ENCODE assay signal across 27 mouse cellular contexts in genomic region chr10:102931445-102931844, GRCm38 (mm10).
DNase-seq lines count a peak whose midpoint lies in the region; ATAC-seq lines count a peak whose summit lies in the region.
"Had no signal": no experiment of that assay in that cellular context is flagged by ENCODE, and none has a peak within 500 bp of the region (broad histone marks: within the 10 kb centered on the region; RNA-seq: fewer than 3 reads in every experiment).

No protein-coding gene starts in this region.

- H3K27ac ChIP-seq in liver, embryonic 11.5 days (ENCODE audit: low read depth, low read length): no peak overlapping the region
- no peak overlapping the region for H3K27ac ChIP-seq in liver, embryonic 13.5 days
- H3K27ac ChIP-seq in liver, embryonic 16.5 days (ENCODE audit: low read length): no peak overlapping the region
- H3K27ac ChIP-seq: gastrocnemius, adult 2 months; heart, embryonic 15.5 days; hindbrain, embryonic 10.5 days; hindbrain, embryonic 13.5 days had no signal

- H3K27me3 ChIP-seq in liver, embryonic 11.5 days (replicated peaks; ENCODE audit: control insufficient read depth, insufficient read depth, low read length): no peaks in the 10 kb centered on the region
- no peaks in the 10 kb centered on the region for H3K27me3 ChIP-seq in liver, embryonic 13.5 days
- H3K27me3 ChIP-seq in liver, embryonic 16.5 days (ENCODE audit: control insufficient read depth, insufficient read depth, low read depth, low read length): no peaks in the 10 kb centered on the region
- H3K27me3 ChIP-seq: heart, embryonic 12.5 days; heart, embryonic 15.5 days; hindbrain, embryonic 13.5 days had no signal

- no peak overlapping the region for H3K4me3 ChIP-seq in liver, embryonic 11.5 days (ENCODE audit: low read depth, low read length)
- no peak overlapping the region for H3K4me3 ChIP-seq in liver, embryonic 13.5 days (replicated peaks)
- no peak overlapping the region for H3K4me3 ChIP-seq in liver, embryonic 16.5 days (ENCODE audit: low read depth, low read length)
- H3K4me3 ChIP-seq: gastrocnemius, adult 2 months; heart, embryonic 12.5 days; heart, embryonic 15.5 days; hindbrain, embryonic 10.5 days; hindbrain, embryonic 13.5 days had no signal

- H3K36me3 ChIP-seq in liver, embryonic 11.5 days (ENCODE audit: control insufficient read depth, insufficient read depth, low read length): no peaks in the 10 kb centered on the region
- H3K36me3 ChIP-seq in liver, embryonic 13.5 days: no peaks in the 10 kb centered on the region
- H3K36me3 ChIP-seq in liver, embryonic 16.5 days (ENCODE audit: control insufficient read depth, insufficient read depth): no peaks in the 10 kb centered on the region
- H3K36me3 ChIP-seq: heart, embryonic 12.5 days; heart, embryonic 15.5 days; hindbrain, embryonic 10.5 days; hindbrain, embryonic 13.5 days had no signal

- H3K4me2 ChIP-seq in liver, embryonic 11.5 days: no peak overlapping the region
- no peak overlapping the region for H3K4me2 ChIP-seq in liver, embryonic 13.5 days
- no peak overlapping the region for H3K4me2 ChIP-seq in liver, embryonic 16.5 days (ENCODE audit: low read depth, low read length)
- H3K4me2 ChIP-seq: heart, embryonic 12.5 days; heart, embryonic 15.5 days; hindbrain, embryonic 13.5 days had no signal

- DNase-seq in liver, embryonic 11.5 days (ENCODE audit: low spot score): no peak
- DNase-seq in liver: no peak
- peak; percentile 0 for DNase-seq in liver, embryonic 13.5 days
- DNase-seq in spleen, adult 18-20 months: no peak
- DNase-seq in layer of hippocampus, adult 11-12 months (ENCODE audit: low spot score): no peak
- DNase-seq: adrenal gland, postnatal 10 days; adrenal gland, postnatal 36 days; cerebellum, adult 11 months; cerebellum, adult 2 months; cerebellum, adult 9-11 months; cerebellum, postnatal 36 days; forebrain, postnatal 0 days; gastrocnemius, adult 2 months; gastrocnemius, postnatal 14 days; heart, adult 18-20 months; heart, postnatal 10 days; heart, postnatal 36 days had no signal

- 31% methylated on average over 3 of the region's 3 CpGs for WGBS in liver, embryonic 11.5 days
- WGBS in liver, embryonic 13.5 days (ENCODE audit: insufficient replicate concordance): 36% methylated on average over 3 of the region's 3 CpGs
- 32% methylated on average over 3 of the region's 3 CpGs for WGBS in liver, embryonic 16.5 days (ENCODE audit: insufficient replicate concordance)

- no peaks in the 10 kb centered on the region for H3K9me3 ChIP-seq in liver, embryonic 11.5 days (ENCODE audit: control insufficient read depth, low read length)
- H3K9me3 ChIP-seq in liver, embryonic 13.5 days (replicated peaks): no peaks in the 10 kb centered on the region
- no peaks in the 10 kb centered on the region for H3K9me3 ChIP-seq in liver, embryonic 16.5 days (replicated peaks; ENCODE audit: control insufficient read depth, low read length)
- H3K9me3 ChIP-seq: heart, embryonic 12.5 days; heart, embryonic 15.5 days; hindbrain, embryonic 10.5 days; hindbrain, embryonic 13.5 days had no signal

- H3K4me1 ChIP-seq in liver, embryonic 11.5 days (replicated peaks; ENCODE audit: control insufficient read depth, insufficient read depth, low read length): no peaks in the 10 kb centered on the region
- H3K4me1 ChIP-seq in liver, embryonic 13.5 days (replicated peaks): no peaks in the 10 kb centered on the region
- no peaks in the 10 kb centered on the region for H3K4me1 ChIP-seq in liver, embryonic 16.5 days (ENCODE audit: control insufficient read depth, low read depth, low read length)
- H3K4me1 ChIP-seq: heart, embryonic 12.5 days; heart, embryonic 15.5 days; hindbrain, embryonic 10.5 days; hindbrain, embryonic 13.5 days had no signal

- peak; percentile 73 for ATAC-seq in liver, embryonic 11.5 days (replicated peaks; ENCODE audit: low FRiP score)
- peak; percentile 87 for ATAC-seq in liver, embryonic 13.5 days (ENCODE audit: low read depth)
- ATAC-seq in liver, embryonic 16.5 days (ENCODE audit: low read depth): peak; percentile 69
- peak; percentile 99 for ATAC-seq in megakaryocyte-erythroid progenitor cell, adult 5-6 weeks (replicated peaks; ENCODE audit: low FRiP score, low TSS enrichment, poor library complexity, severe bottlenecking)
- ATAC-seq in megakaryocyte, adult 5-6 weeks (ENCODE audit: poor library complexity, severe bottlenecking): no peak
- ATAC-seq: forebrain, embryonic 14.5 days; forebrain, postnatal 0 days; hindbrain, embryonic 16.5 days; Patski had no signal

- H3K9ac ChIP-seq in liver, embryonic 11.5 days (ENCODE audit: low read depth, low read length): no peak overlapping the region
- H3K9ac ChIP-seq in liver, embryonic 13.5 days: no peak overlapping the region
- H3K9ac ChIP-seq in liver, embryonic 16.5 days (ENCODE audit: low read depth, low read length): no peak overlapping the region
- H3K9ac ChIP-seq: forebrain, postnatal 0 days; heart, embryonic 12.5 days; heart, embryonic 15.5 days; hindbrain, embryonic 13.5 days had no signal
